Mouse (Mus musculus) urinary bladder, postnatal 36 days (tissue): ENCODE results near the gene Fgfr2.
"Not testable (repeated sequence)": the region's sequence is repeated elsewhere in the genome, so short reads cannot be mapped to it uniquely, and the experiment has no call there.

Source experiments
- DNase-seq, 2 experiments: peaks; one replicate each; pipeline ENCODE4 v3.0.0; 2022; ENCODE audit warnings: low spot score in 2 of 2, mixed read lengths in 1 of 2

Gene Fgfr2

GRCm38 (mm10) chr7:132455071-132455720, 668.0 kb downstream of the Fgfr2 start:
- no peak for DNase-seq

GRCm38 (mm10) chr7:132449891-132450735, 673.0 kb downstream of the Fgfr2 start:
- DNase-seq = no peak

DNA sequence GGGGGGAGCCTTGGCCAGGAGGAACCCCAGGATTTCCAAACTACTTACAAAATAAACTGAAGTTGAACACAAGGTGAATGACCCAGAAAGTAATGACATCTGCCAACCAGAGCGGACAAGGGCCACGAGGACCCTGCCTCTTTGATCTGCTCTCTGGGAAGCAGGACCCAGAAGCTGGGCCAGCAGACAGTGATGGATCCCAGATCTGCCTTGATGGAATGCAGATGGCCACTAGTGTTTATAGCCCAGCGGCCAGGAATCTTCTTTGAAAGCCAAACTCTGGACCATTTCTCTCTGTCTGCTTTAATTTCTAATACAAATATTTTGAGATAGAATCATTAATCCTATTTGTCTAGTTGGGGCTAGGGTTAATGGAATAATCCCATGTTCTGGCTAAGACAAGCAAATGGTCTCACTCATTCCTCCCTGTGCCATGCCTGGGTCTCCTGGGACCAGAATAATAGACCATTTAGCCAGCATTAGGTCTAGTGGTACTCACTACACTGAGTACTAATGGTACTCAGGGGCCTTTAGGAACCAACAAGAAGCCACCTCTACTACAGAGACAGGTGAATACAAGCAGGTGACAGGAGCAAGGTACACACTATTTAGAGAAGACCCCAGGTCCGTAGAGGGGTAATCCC, 674.5 kb downstream of the Fgfr2 start:
- DNase-seq = peak in 1 of 2 experiments; percentile 13

GRCm38 (mm10) chr7:132447558-132447957, 675.6 kb downstream of the Fgfr2 start:
- DNase-seq = no peak

DNA sequence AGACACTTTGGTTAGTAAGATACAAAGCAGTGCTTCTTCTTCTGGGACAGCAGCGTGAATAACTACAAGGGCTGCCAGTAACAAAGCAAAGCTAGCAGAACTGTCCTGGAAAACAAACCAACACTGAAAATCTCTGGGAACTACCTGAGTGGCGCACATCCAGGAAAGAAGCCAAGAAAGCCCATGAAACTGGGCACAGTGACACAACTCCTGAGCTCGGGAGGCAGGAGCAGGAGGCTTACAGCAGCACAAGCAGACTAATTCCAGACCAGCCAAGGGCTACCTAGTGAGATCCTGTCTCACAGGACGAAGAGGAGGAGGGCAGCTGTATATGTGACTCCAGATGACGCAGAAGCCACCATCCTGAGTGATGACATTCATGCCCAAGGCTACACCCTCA, 676.3 kb downstream of the Fgfr2 start:
- no peak for DNase-seq

GRCm38 (mm10) chr7:132444221-132444620, 678.9 kb downstream of the Fgfr2 start:
- DNase-seq = no peak

- no peak for DNase-seq
Measured at GRCm38 (mm10) chr7:132443769-132444168, 679.4 kb downstream of the Fgfr2 start.

DNA sequence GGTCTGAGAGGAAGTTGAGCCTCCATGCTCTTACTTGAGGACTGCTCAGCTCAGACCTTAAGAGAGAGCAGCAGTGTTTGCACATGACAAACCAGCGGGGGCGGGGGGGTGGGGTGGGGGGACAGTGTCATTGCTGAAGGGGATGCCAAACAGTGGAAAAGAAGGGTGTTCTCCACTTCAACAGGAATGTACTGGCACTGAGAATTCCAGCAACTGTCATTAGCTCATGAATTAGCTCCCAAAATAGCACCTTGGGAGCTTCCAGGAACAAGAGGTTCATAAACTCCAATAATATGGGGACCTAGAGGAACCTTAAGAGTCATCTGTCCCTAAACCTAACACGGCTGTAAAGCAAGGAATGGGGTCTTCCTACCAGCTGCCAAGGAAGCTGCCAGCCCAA, 680.0 kb downstream of the Fgfr2 start:
- DNase-seq = no peak

DNA sequence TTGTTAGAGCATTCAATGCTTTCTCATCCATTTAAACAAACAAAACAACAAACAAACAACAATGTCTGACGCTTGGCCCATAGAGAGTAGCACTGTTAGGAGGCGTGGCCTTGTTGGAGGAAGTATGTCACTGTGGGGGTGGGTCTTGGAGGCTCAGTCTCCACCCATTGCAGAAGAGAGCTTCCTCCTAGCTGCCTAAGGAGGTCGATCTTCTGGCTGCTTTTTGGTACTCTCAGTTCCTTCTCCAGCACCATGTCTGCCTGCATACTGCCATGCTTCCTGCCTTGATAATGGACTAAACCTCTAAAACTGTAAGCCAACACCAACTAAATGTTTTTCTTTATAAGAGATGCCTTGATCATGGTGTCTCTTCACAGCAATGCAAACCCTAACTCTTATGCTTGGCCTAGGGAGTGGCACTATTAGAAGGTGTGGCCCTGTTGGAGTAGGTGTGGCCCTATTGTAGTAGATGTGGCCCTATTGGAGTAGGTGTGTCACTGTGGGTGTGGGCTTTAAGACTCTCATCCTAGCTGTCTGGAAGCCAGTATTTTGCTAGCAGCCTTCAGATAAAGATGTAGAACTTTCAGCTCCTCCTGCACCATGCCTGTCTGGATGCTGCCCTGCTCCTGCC, 680.9 kb downstream of the Fgfr2 start:
- not testable (repeated sequence) for DNase-seq

DNA sequence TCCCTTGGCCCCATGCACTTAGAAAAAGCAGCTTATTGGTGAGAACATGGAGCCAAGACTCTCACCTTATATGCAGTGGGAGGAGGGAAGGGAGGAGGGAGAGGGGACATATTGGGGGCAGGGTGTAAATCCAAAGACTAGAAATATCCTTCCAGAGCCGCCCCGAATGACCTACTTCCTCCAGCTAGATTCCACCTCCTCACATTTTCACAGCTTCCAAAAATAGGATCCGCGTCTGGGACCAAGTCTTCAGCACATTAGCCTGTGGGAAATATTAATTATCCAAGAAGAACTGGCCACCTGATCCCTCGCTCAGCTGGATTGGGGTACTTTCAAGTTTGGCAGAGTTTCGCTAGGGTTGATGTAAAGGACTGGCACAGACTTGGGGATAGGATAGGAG, 683.2 kb downstream of the Fgfr2 start:
- no peak for DNase-seq

- DNase-seq = no peak
Measured at GRCm38 (mm10) chr7:132438060-132438459, 685.1 kb downstream of the Fgfr2 start.

GRCm38 (mm10) chr7:132437431-132437830, 685.7 kb downstream of the Fgfr2 start:
- DNase-seq = no peak

GRCm38 (mm10) chr7:132435486-132436055, 687.6 kb downstream of the Fgfr2 start:
- DNase-seq = no peak

GRCm38 (mm10) chr7:132429324-132429723, 693.8 kb downstream of the Fgfr2 start:
- DNase-seq = no peak

DNA sequence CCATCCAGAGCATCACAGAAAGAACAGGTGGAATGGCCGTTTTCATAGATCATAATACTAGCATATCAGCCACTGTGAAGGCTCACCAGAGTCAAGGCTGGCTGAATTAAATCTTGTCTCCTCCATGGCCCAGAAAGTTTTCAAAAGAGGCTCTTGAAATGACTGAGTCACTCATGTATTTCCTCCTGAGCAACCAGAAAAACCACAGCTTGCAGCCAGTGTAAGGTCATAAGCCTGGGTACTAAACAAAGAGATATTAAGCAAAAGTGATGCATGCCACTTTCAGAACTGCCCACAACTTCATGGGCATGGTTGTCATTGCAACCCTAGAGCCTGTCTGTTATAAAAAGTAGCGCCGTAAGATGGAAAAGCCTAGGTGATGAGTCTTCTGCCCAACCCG, 694.8 kb downstream of the Fgfr2 start:
- DNase-seq = no peak

- no peak for DNase-seq
Measured at GRCm38 (mm10) chr7:132426069-132426468, 697.1 kb downstream of the Fgfr2 start.

DNA sequence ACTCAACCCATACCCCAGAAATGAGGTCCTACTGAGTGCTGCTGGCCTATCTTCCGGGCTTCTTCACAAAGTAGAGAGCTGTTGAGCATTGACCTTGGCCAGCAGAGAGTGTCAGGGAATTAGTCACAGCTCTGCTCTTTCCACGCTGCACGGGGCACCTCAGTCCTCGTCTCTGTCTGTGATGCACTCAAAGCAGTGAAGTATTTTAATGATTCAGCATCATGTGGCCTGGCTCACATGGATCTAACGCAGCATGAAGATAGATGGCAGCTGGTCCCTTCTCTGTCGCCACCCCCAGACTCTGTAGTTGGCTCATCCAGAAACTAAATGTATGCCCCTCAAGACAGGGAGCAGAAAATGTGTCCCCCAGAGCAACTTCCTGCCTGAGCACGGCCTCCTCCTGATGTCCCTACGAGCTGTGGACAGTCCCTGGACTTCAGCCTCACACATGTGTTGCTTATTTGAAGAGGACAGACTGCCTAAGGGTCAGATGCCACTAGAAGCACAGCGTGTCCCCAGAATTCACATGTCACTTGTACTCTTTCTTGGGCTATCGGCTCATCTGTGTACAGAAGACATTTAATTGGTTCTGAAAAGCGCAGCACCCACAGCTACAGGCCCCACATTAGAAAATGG, 697.7 kb downstream of the Fgfr2 start:
- DNase-seq = no peak

- DNase-seq = peak in 1 of 2 experiments; percentile 7
Measured at GRCm38 (mm10) chr7:132423570-132423969, 699.6 kb downstream of the Fgfr2 start.

DNA sequence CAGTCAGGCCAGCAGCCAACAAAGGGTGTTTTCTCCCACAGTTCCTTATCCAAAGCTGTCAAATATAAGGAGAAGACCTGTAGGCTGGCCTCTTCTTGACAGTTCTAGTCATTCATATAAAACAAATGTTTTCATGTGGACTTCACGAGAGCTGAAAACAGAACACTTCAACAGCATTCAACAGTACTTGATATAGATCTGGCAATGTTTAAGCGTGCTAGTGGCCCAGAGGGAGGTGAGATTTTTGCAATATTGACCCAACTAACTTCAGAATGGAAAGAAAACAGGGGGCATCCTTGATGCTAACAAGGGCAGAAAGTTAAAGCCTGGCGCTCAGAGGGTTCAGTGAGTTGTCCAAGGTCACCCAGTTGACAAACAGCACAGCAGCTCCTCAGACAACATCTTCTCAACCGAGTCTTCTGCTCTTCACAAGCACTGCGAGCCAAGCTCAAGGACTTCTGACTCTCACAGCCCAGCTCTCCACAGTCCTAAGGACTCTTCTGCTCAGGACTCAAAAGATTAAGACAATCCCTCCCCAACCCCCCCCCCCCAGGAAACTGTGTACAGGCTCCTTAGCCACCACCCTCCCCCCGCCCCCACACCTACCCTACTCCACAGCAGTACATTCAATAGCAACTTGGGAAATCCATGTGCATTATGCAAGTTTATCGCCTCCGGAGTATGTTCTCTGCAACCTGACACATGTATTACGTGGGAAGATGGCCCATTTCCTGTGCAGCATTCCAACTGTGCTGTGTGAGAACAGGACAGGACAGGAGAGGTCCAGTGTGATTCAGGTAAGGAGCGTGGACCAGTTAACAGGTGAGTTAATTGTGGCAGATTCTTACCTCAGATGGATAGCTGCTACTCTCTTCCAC, 703.5 kb downstream of the Fgfr2 start:
- DNase-seq = no peak

GRCm38 (mm10) chr7:132416866-132417265, 706.3 kb downstream of the Fgfr2 start:
- DNase-seq = no peak
